Mouse (Mus musculus) lung, postnatal 0 days (tissue): ENCODE data around the gene Sh3bp2. TPM values are rescaled to one million over a fixed set of nuclear protein-coding genes. Genes with fewer than 3 reads are reported as not detected.
"Not testable (repeated sequence)": the region's sequence is repeated elsewhere in the genome, so short reads cannot be mapped to it uniquely, and the experiment has no call there.

ENCODE experiments used
- ATAC-seq: fragments of 200-750 bp; cut with Nextera tagmentation; 2 replicates; pipeline ENCODE4 v1.8.0; 2017; ENCODE audit warnings: moderate library complexity
- DNase-seq: peaks from one replicate; pipeline ENCODE4 v3.0.0-alpha.2; 2016; ENCODE audit warnings: low spot score
- H3K27ac ChIP-seq: fragments of 300-500 bp; sonication (generic); 2 replicates; pipeline ENCODE4 v1.5.1; 2014; ENCODE audit warnings: antibody characterized with exemption, mild to moderate bottlenecking, low read length, mixed read lengths
- H3K27me3 ChIP-seq: fragments of 300-500 bp; sonication (generic); replicated peaks from 2 replicates; pipeline ENCODE4 v1.6.1; 2014; ENCODE audit warnings: low read length, mixed read lengths; ENCODE audit not compliant: insufficient read depth
- H3K36me3 ChIP-seq: fragments of 300-500 bp; sonication (generic); 2 replicates; pipeline ENCODE4 v1.6.1; 2014; ENCODE audit warnings: low read length, mixed read lengths; ENCODE audit not compliant: insufficient read depth
- H3K4me1 ChIP-seq: fragments of 300-500 bp; sonication (generic); 2 replicates; pipeline ENCODE4 v1.6.1; 2014; ENCODE audit warnings: antibody characterized with exemption, low read depth, low read length, mixed read lengths; ENCODE audit not compliant: insufficient read depth
- H3K4me2 ChIP-seq: fragments of 300-500 bp; sonication (generic); replicated peaks from 2 replicates; pipeline ENCODE4 v1.6.1; 2014; ENCODE audit warnings: low read depth, mild to moderate bottlenecking, low read length, moderate library complexity, mixed read lengths
- H3K4me3 ChIP-seq: fragments of 300-500 bp; sonication (generic); 2 replicates; pipeline ENCODE4 v1.5.1; 2014; ENCODE audit warnings: low read depth, low read length
- H3K9ac ChIP-seq: fragments of 300-500 bp; sonication (generic); replicated peaks from 2 replicates; pipeline ENCODE4 v1.6.1; 2014; ENCODE audit warnings: low read depth, mild to moderate bottlenecking
- H3K9me3 ChIP-seq: fragments of 300-500 bp; sonication (generic); 2 replicates; pipeline ENCODE4 v1.6.1; 2016; ENCODE audit warnings: low read length, mixed read lengths
- CTCF ChIP-seq: IDR thresholded peaks from 2 replicates; pipeline ENCODE4 v1.5.1; 2016; ENCODE audit warnings: antibody characterized with exemption, mild to moderate bottlenecking
- EP300 ChIP-seq: IDR thresholded peaks from 2 replicates; pipeline ENCODE4 v1.6.1; 2016; ENCODE audit warnings: antibody characterized with exemption, mild to moderate bottlenecking, control low read depth
- WGBS: fragments of 180-500 bp; shearing (Covaris S2); extraction: QIAGEN DNeasy Blood & Tissue Kit; methylation state at CpG from one replicate; pipeline ENCODE4 v1.1.7; 2014; 5-methylcytosine and 5-hydroxymethylcytosine counted together
- polyA plus RNA-seq: library from polyadenylated mRNA; unstranded; fragments of >200 nt; fragmentation: Nextera tagmentation; extraction: Ambion mirVana; gene quantifications from 2 replicates; pipeline ENCODE4 v1.2.1, GENCODE M21; 2015

Gene Sh3bp2
- polyA plus RNA-seq, 1 experiment from 2014 or later: 7.7 TPM

DNA sequence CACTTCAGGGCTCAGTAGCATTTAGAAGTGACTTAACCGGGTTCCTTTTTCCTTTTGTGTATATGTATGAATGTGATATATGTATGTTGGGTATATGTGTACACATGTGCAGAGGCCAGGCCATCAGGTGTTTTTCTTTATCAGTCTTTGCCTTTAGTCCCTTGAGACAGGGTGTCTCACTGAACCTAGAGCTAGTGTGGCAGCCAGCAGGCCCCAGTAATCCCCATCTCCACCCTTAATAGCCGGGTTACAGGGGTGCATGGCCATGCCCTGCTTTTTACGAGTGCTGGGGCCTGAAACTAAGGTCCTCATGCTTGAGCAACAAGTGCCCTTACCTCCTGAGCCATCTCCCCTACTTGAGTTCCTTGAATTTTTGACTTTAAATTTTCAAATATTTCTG is 45.9 kb downstream of the Sh3bp2 start:
- 70% methylated on average over 3 of the region's 3 CpGs for WGBS
- Histone ChIP-seq H3K9me3 (no peaks in the 10 kb centered on the region), H3K36me3 (no peaks in the 10 kb centered on the region), H3K4me3 (no peak overlapping the region), H3K27me3 (no peaks in the 10 kb centered on the region), H3K4me2 (no peak overlapping the region), H3K4me1 (peaks cover 8% of the 10 kb centered on the region; the same call in 1 of the 2 replicates), H3K9ac (no peak overlapping the region), H3K27ac (no peak overlapping the region)
- DNase-seq (no peak), ATAC-seq (no peak)
- TF ChIP-seq CTCF (no peak), EP300 (no peak)

DNA sequence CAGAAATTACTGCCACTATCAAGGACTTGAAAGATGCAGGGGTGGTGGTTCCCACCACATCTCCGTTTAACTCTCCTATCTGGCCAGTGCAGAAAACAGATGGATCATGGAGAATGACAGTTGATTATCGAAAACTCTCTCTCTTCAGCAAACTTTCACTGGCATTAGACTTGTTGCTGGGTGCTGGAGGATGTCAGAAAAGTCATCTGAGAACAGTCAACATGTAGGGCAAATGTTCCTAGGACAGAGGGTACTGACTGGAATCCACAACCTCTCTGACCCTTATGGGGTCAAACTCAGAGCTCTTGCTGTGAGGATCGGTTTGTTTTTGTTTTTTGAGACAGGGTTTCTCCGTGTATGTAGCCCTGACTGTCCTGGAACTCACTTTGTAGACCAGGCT is 46.9 kb downstream of the Sh3bp2 start:
- not testable (repeated sequence) for H3K4me2 ChIP-seq, H3K4me1 ChIP-seq, DNase-seq, H3K27me3 ChIP-seq, H3K36me3 ChIP-seq, ATAC-seq, H3K9me3 ChIP-seq
- WGBS: 35% methylated on average over 3 of the region's 4 CpGs
- Histone ChIP-seq H3K9ac (0 out of 2 replicates have a peak overlapping the region, but pooled peaks have one; percentile 45), H3K27ac (peak overlapping the region; percentile 93), H3K4me3 (peak overlapping the region; percentile 90; the same call in 1 of the 2 replicates)

- H3K27ac ChIP-seq: peak within 1 kb of the TSS; percentile 93
- H3K36me3 ChIP-seq: no peaks in the 10 kb centered on the region
- no peaks in the 10 kb centered on the region for H3K27me3 ChIP-seq
- peaks cover 8% of the 10 kb centered on the region; the same call in 1 of the 2 replicates for H3K4me1 ChIP-seq
- WGBS: under 1% methylated on average over 64 of the region's 84 CpGs
- TF ChIP-seq EP300 (no peak), CTCF (peak; percentile 12; the same call in 1 of the 2 replicates)
- peak within 1 kb of the TSS; percentile 65 for H3K4me2 ChIP-seq
- DNase-seq: peak; percentile 99
- H3K9ac ChIP-seq: peak within 1 kb of the TSS; percentile 98
- peak within 1 kb of the TSS; percentile 90 for H3K4me3 ChIP-seq
- peak; percentile 100 for ATAC-seq
- H3K9me3 ChIP-seq: no peaks in the 10 kb centered on the region
Measured at GRCm38 (mm10) chr5:34573268-34574221, 47.9 kb downstream of the Sh3bp2 start, which contains the start of gene Add1. Add1 (plus strand) TSS chr5:34573664.

DNA sequence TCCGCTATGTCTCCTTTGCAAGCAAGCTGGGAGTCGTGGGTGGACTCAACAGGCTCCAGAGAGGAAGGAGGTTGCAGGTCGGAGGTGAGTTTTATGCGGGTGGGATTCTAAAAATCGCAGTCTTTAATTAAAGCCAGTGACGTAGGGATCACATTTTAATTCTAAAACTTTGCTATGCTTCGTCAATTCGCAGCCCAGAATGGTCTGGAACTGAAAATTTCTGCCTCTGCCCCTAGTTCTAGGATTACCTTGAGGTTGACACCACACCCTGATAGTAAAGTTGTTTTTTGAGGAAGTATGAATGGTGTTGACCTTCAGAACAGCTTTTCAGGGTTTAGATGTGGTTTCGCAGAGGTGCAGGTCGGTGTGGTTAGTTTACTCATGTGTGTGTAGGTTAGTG is 49.1 kb downstream of the Sh3bp2 start:
- peak overlapping the region; percentile 90 for H3K4me3 ChIP-seq
- H3K9ac ChIP-seq: peak overlapping the region; percentile 98
- peaks cover 8% of the 10 kb centered on the region; the same call in 1 of the 2 replicates for H3K4me1 ChIP-seq
- peak overlapping the region; percentile 65 for H3K4me2 ChIP-seq
- no peak for TF ChIP-seq CTCF
- TF ChIP-seq EP300: no peak
- 22% methylated on average over 10 of the region's 10 CpGs for whole genome bisulfite sequencing
- no peaks in the 10 kb centered on the region for H3K27me3 ChIP-seq
- peak overlapping the region; percentile 12; the same call in 1 of the 2 replicates for H3K27ac ChIP-seq
- H3K36me3 ChIP-seq: no peaks in the 10 kb centered on the region
- no peaks in the 10 kb centered on the region for H3K9me3 ChIP-seq
- DNase-seq (no peak), ATAC-seq (no peak)

- Histone ChIP-seq H3K36me3 (no peaks in the 10 kb centered on the region), H3K27ac (no peak overlapping the region), H3K4me3 (no peak overlapping the region), H3K9ac (no peak overlapping the region), H3K4me2 (no peak overlapping the region), H3K27me3 (no peaks in the 10 kb centered on the region), H3K4me1 (peaks cover 8% of the 10 kb centered on the region; the same call in 1 of the 2 replicates), H3K9me3 (no peaks in the 10 kb centered on the region)
- DNase-seq: no peak
- TF ChIP-seq EP300 (no peak), CTCF (no peak)
- WGBS: 91% methylated on average over 1 of the region's 1 CpGs
- ATAC-seq: no peak
Measured at GRCm38 (mm10) chr5:34576286-34576685, 50.6 kb downstream of the Sh3bp2 start.

DNA sequence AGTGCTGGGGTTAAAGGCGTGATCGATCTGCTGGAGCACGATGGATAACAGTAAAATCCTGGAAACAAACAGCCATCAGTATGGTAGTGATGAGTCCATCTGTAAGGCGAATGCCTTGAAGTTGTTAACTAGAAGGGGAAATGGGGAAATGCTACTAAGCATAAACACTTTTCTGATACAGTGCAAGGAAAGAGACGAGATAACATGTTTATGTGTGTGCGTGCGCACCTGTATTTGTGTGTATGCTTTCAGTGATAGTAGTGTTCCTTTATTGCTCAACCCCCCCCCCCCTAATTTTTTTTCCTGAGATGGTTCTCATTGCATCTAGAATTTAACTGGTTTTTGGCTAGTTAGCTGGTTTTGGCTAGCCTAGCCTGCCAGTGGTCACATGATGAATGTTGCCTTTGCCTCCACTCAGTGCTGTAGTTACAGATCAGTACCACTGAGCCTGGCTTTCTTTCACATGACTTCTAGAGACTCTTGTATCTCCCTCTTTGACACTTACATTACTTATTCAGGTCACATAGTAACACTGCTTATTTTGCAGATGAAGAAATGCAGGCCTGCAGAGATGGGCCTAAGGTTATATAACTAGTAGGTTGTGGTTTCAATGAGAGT is 52.5 kb downstream of the Sh3bp2 start:
- DNase-seq (no peak), ATAC-seq (no peak)
- TF ChIP-seq EP300 (no peak), CTCF (no peak)
- no peaks in the 10 kb centered on the region for H3K27me3 ChIP-seq
- 96% methylated on average over 7 of the region's 7 CpGs for WGBS
- H3K9ac ChIP-seq: no peak overlapping the region
- peaks cover 5% of the 10 kb centered on the region; the same call in 1 of the 2 replicates for H3K4me1 ChIP-seq
- H3K9me3 ChIP-seq: no peaks in the 10 kb centered on the region
- no peak overlapping the region for H3K27ac ChIP-seq
- H3K4me2 ChIP-seq: no peak overlapping the region
- H3K4me3 ChIP-seq: no peak overlapping the region
- no peaks in the 10 kb centered on the region for H3K36me3 ChIP-seq
